Mouse (Mus musculus) midbrain, embryonic 16.5 days (tissue): ENCODE data around the gene Rnf157. TPM values are rescaled to one million over a fixed set of nuclear protein-coding genes. Genes with fewer than 3 reads are reported as not detected.
"Not testable (repeated sequence)": the region's sequence is repeated elsewhere in the genome, so short reads cannot be mapped to it uniquely, and the experiment has no call there.

Source experiments
- ATAC-seq: fragments of 200-750 bp; cut with Nextera tagmentation; 2 replicates; pipeline ENCODE4 v1.8.0; 2017; ENCODE audit warnings: moderate TSS enrichment
- H3K27ac ChIP-seq: fragments of 300-500 bp; sonication (generic); 2 replicates; pipeline ENCODE4 v1.5.1; 2014; ENCODE audit warnings: mild to moderate bottlenecking, low read length, mixed read lengths
- H3K27me3 ChIP-seq: fragments of 300-500 bp; sonication (generic); 2 replicates; pipeline ENCODE4 v1.6.1; 2014; ENCODE audit warnings: low read depth, low read length, mixed read lengths; ENCODE audit not compliant: control insufficient read depth, insufficient read depth
- H3K36me3 ChIP-seq: fragments of 300-500 bp; sonication (generic); 2 replicates; pipeline ENCODE4 v1.6.1; 2014; ENCODE audit warnings: mild to moderate bottlenecking, low read length, moderate library complexity, mixed read lengths; ENCODE audit not compliant: control insufficient read depth, insufficient read depth
- H3K4me1 ChIP-seq: fragments of 300-500 bp; sonication (generic); 2 replicates; pipeline ENCODE4 v1.6.1; 2014; ENCODE audit warnings: mild to moderate bottlenecking, low read length, mixed read lengths; ENCODE audit not compliant: control insufficient read depth, insufficient read depth
- H3K4me2 ChIP-seq: fragments of 300-500 bp; sonication (generic); 2 replicates; pipeline ENCODE4 v1.6.1; 2014; ENCODE audit warnings: mild to moderate bottlenecking, low read length, mixed read lengths
- H3K4me3 ChIP-seq: fragments of 300-500 bp; sonication (generic); 2 replicates; pipeline ENCODE4 v1.5.1; 2014; ENCODE audit warnings: low read depth, mild to moderate bottlenecking, low read length, moderate library complexity, mixed read lengths
- H3K9ac ChIP-seq: fragments of 300-500 bp; sonication (generic); 2 replicates; pipeline ENCODE4 v1.6.1; 2014; ENCODE audit warnings: low read depth, low read length, mixed read lengths
- H3K9me3 ChIP-seq: fragments of 300-500 bp; sonication (generic); replicated peaks from 2 replicates; pipeline ENCODE4 v1.6.1; 2014; ENCODE audit warnings: mild to moderate bottlenecking, low read length, mixed read lengths; ENCODE audit not compliant: control insufficient read depth, poor library complexity, severe bottlenecking
- WGBS: fragments of 180-500 bp; shearing (Covaris S2); extraction: QIAGEN DNeasy Blood & Tissue Kit; methylation state at CpG from one replicate; pipeline ENCODE4 v1.1.7; 2014; 5-methylcytosine and 5-hydroxymethylcytosine counted together
- polyA plus RNA-seq: library from polyadenylated mRNA; unstranded; fragments of >200 nt; fragmentation: Nextera tagmentation; extraction: Ambion mirVana; gene quantifications from 2 replicates; pipeline ENCODE4 v1.2.1, GENCODE M21; 2015

Rnf157 gene
- polyA plus RNA-seq, 1 experiment from 2014 or later: 32.3 TPM

- 27% methylated on average over 22 of the region's 22 CpGs for WGBS
- Histone ChIP-seq H3K4me3 (no peak overlapping the region), H3K9me3 (no peaks in the 10 kb centered on the region), H3K4me1 (peaks cover 16% of the 10 kb centered on the region), H3K4me2 (no peak overlapping the region), H3K36me3 (no peaks in the 10 kb centered on the region), H3K27me3 (no peaks in the 10 kb centered on the region), H3K27ac (no peak overlapping the region), H3K9ac (no peak overlapping the region)
- no peak for ATAC-seq
Observed at GRCm38 (mm10) chr11:116430723-116431427, 18.0 kb upstream of the Rnf157 start.

DNA sequence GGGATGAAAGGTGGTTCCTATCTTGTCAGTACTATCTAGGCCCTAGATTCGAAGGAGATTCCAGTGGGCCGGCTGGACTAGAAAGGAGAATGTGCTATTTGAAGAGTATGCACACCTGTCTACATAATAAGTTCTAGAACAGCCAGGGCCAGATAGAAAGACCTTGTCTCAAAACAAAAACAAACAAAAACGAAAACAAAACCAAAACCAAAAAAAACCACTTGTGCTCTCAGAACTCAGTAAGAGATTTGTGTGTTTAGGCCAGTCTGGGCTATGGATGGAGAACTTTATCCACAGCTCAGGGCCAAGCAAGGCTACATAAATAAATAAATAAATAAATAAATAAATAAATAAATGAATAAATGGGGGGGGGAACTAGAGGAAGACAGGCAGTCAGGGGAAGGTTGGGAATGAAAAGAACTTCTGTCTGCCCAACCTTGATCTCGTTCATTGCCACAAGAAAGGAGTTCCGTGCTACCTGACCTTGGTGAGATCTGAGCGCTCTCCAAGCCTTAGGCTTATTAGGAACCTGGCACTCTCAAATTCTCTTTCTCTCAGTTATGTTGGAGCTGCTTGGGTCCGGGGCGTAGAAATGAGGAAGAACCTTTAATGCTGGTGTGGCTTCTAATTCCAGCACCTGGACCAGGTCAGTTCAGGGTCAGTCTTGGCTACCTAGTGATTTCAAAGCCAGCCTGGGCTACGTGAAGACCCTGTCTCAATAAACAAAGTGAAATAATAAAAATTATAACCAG, 17.2 kb upstream of the Rnf157 start:
- no peak overlapping the region for H3K4me3 ChIP-seq
- H3K4me1 ChIP-seq: peaks cover 9% of the 10 kb centered on the region
- no peaks in the 10 kb centered on the region for H3K27me3 ChIP-seq
- no peak overlapping the region for H3K4me2 ChIP-seq
- no peaks in the 10 kb centered on the region for H3K9me3 ChIP-seq
- no peak overlapping the region for H3K27ac ChIP-seq
- H3K9ac ChIP-seq: no peak overlapping the region
- 88% methylated on average over 9 of the region's 9 CpGs for WGBS
- ATAC-seq: no peak
- H3K36me3 ChIP-seq: no peaks in the 10 kb centered on the region

- WGBS: 55% methylated on average over 12 of the region's 13 CpGs
- Histone ChIP-seq H3K36me3 (no peaks in the 10 kb centered on the region), H3K9me3 (no peaks in the 10 kb centered on the region), H3K4me3 (no peak overlapping the region), H3K27me3 (no peaks in the 10 kb centered on the region), H3K9ac (no peak overlapping the region), H3K4me1 (peaks cover 9% of the 10 kb centered on the region), H3K27ac (no peak overlapping the region), H3K4me2 (no peak overlapping the region)
- ATAC-seq: no peak
Observed at GRCm38 (mm10) chr11:116428872-116429859, 16.3 kb upstream of the Rnf157 start.

GRCm38 (mm10) chr11:116426852-116427575, 14.2 kb upstream of the Rnf157 start:
- Histone ChIP-seq H3K4me3 (no peak overlapping the region), H3K4me2 (no peak overlapping the region), H3K36me3 (no peaks in the 10 kb centered on the region), H3K4me1 (peaks cover 6% of the 10 kb centered on the region), H3K9ac (no peak overlapping the region), H3K9me3 (no peaks in the 10 kb centered on the region), H3K27me3 (no peaks in the 10 kb centered on the region), H3K27ac (no peak overlapping the region)
- ATAC-seq: no peak
- 79% methylated on average over 6 of the region's 6 CpGs for WGBS

DNA sequence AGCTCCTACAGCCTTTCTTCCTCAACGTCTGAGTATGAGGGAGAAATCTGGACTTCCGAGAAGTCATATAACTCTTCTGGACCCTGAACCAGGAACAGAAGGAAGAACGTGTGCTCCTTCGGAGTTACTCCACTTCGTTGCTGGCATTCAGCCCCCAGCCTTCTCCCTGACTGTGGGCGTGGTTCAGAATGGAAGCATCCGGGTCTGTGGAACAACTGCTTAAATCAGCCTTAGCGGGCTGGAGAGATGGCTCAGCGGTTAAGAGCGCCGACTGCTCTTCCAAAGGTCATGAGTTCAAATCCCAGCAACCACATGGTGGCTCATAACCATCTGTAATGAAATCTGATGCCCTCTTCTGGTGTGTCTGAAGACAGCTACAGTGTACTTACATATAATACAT, 13.5 kb upstream of the Rnf157 start:
- not testable (repeated sequence) for H3K4me2 ChIP-seq, H3K4me1 ChIP-seq, H3K27ac ChIP-seq, H3K27me3 ChIP-seq, H3K9ac ChIP-seq, ATAC-seq, H3K4me3 ChIP-seq, H3K9me3 ChIP-seq, H3K36me3 ChIP-seq
- WGBS: 91% methylated on average over 11 of the region's 11 CpGs

GRCm38 (mm10) chr11:116424621-116425407, 12.0 kb upstream of the Rnf157 start:
- no peaks in the 10 kb centered on the region for H3K36me3 ChIP-seq
- H3K9me3 ChIP-seq: no peaks in the 10 kb centered on the region
- H3K27ac ChIP-seq: no peak overlapping the region
- H3K4me1 ChIP-seq: no peaks in the 10 kb centered on the region
- H3K27me3 ChIP-seq: no peaks in the 10 kb centered on the region
- H3K9ac ChIP-seq: no peak overlapping the region
- no peak for ATAC-seq
- 59% methylated on average over 8 of the region's 8 CpGs for WGBS
- H3K4me2 ChIP-seq: no peak overlapping the region
- H3K4me3 ChIP-seq: no peak overlapping the region

DNA sequence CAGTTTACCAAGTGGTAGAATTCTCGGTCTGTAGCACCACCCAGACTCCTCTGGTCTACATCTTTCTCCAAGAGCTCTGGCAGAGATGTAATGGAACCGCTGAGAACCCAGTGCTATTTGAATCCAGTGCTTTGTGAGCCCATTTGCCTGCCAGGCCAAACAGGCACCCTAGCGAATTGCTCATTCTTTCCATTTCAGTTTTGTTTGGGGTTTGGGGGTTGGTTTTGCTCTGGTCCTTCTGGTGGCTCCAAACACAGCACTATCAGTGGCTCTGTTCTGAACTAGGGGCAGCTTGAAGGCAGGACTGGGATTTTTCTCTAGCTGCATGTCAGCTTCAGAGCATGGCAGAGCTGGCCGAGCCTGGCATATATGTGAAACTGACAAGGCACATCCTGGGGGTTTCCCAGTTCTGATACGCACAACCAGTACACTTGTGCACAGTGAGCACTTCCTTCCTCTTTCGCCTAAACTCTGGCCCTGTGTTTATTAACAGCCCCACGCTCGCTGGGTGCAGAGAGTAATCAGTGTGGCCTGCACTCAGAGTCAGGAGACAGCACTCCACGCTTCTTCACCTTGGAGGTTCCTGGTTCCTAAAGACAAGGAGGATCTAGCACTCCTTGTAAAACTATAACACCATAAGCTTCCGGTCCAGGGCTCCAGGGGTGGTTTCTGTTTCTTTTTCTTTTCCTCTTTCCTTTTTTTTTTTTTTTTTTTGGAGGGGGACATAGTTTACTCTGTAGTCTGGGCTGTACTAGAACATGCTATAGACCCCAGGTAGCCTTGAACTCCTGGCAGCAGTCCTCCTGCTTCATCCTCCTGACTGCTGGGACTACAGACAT, 11.2 kb upstream of the Rnf157 start:
- no peak overlapping the region for H3K9ac ChIP-seq
- H3K4me2 ChIP-seq: no peak overlapping the region
- WGBS: 89% methylated on average over 10 of the region's 10 CpGs
- H3K27me3 ChIP-seq: no peaks in the 10 kb centered on the region
- H3K4me3 ChIP-seq: no peak overlapping the region
- ATAC-seq: no peak
- no peaks in the 10 kb centered on the region for H3K4me1 ChIP-seq
- no peak overlapping the region for H3K27ac ChIP-seq
- H3K36me3 ChIP-seq: no peaks in the 10 kb centered on the region
- no peaks in the 10 kb centered on the region for H3K9me3 ChIP-seq
